Mouse (Mus musculus) right cerebral cortex, postnatal 10 days (tissue): Measurements from ENCODE around the gene Gm3250.
"Not testable (repeated sequence)": the region's sequence is repeated elsewhere in the genome, so short reads cannot be mapped to it uniquely, and the experiment has no call there.

Source experiments
- DNase-seq, 2 experiments: peaks; one replicate each; pipeline ENCODE4 v3.0.0; 2021; ENCODE audit warnings: low spot score in 2 of 2

Gm3250 gene

GRCm38 (mm10) chr10:77751254-77751653 is 31.1 kb downstream of the Gm3250 start, which contains the start of gene Gm9736:
Gene Gm9736, minus strand, starts transcription at chr10:77751354.
- DNase-seq: not testable (repeated sequence)

- not testable (repeated sequence) for DNase-seq
These were observed 31.7 kb downstream of the Gm3250 start for GRCm38 (mm10) chr10:77750686-77751085.

- peak; percentile 27 to 32 for DNase-seq
These were observed 40.2 kb downstream of the Gm3250 start, which contains the start of gene Gm18596 for GRCm38 (mm10) chr10:77741924-77742688. Gene Gm18596, minus strand, starts transcription at chr10:77742638.

GRCm38 (mm10) chr10:77738929-77739328 is 43.4 kb downstream of the Gm3250 start:
- DNase-seq: no peak

GRCm38 (mm10) chr10:77735928-77736327 is 46.4 kb downstream of the Gm3250 start:
- no peak for DNase-seq
